Mouse (Mus musculus) thymus, adult 18-20 months (tissue): ENCODE measurements around the gene Mfsd6.

Source experiments
- DNase-seq, 2 experiments: peaks; one replicate each; pipeline ENCODE4 v3.0.0; 2022; ENCODE audit warnings: mixed read lengths in 2 of 2

Mfsd6 gene

GRCm38 (mm10) chr1:52638101-52638500, 89.2 kb downstream of the Mfsd6 start:
- no peak for DNase-seq

- DNase-seq, result no peak
Measured at GRCm38 (mm10) chr1:52635932-52636331, 91.3 kb downstream of the Mfsd6 start.

GRCm38 (mm10) chr1:52634251-52634650, 93.0 kb downstream of the Mfsd6 start:
- DNase-seq, result no peak

GRCm38 (mm10) chr1:52631570-52631969, 95.7 kb downstream of the Mfsd6 start:
- no peak for DNase-seq

GRCm38 (mm10) chr1:52630937-52631299, 96.3 kb downstream of the Mfsd6 start:
- peak; percentile 28 to 68 for DNase-seq

- DNase-seq, result peak; percentile 84 to 88
Measured at GRCm38 (mm10) chr1:52630248-52630936, 96.9 kb downstream of the Mfsd6 start, which contains the start of gene Nemp2. TSS of gene Nemp2 (plus strand) at chr1:52630703.

- no peak for DNase-seq
Measured at GRCm38 (mm10) chr1:52620442-52620841, 106.8 kb downstream of the Mfsd6 start.

- DNase-seq, result no peak
Measured at GRCm38 (mm10) chr1:52618217-52618616, 109.0 kb downstream of the Mfsd6 start.

GRCm38 (mm10) chr1:52608486-52608885, 118.8 kb downstream of the Mfsd6 start:
- no peak for DNase-seq

GRCm38 (mm10) chr1:52607700-52608099, 119.6 kb downstream of the Mfsd6 start:
- no peak for DNase-seq
